Comparison of ENCODE assay signal across 12 mouse cellular contexts in genomic region chr1:159570270-159570669, GRCm38 (mm10). TPM values are rescaled to one million over a fixed set of nuclear protein-coding genes. Genes with fewer than 3 reads are reported as not detected.
A peak's percentile ranks its signal among the peaks of the same experiment; 100 is the strongest.
DNase-seq lines count a peak whose midpoint lies in the region; ATAC-seq and TF ChIP-seq lines count a peak whose summit lies in the region.
"Had no signal": no experiment of that assay in that cellular context is flagged by ENCODE, and none has a peak within 500 bp of the region (broad histone marks: within the 10 kb centered on the region; RNA-seq: fewer than 3 reads in every experiment).

No protein-coding gene starts in this region.

- TF ChIP-seq CTCF in left cerebral cortex, adult 2 months (IDR thresholded peaks at IDR 0.05) = no peak
- TF ChIP-seq CTCF in midbrain, postnatal 0 days (IDR thresholded peaks at IDR 0.05) = no peak

- DNase-seq in left cerebral cortex, adult 2 months (ENCODE audit: extremely low spot score in 1 of 2, low spot score in 2 of 2) = no peak
- no peak for DNase-seq in left cerebral cortex, postnatal 25 days (ENCODE audit: low spot score in 2 of 2)
- DNase-seq in midbrain, postnatal 0 days (ENCODE audit: low spot score) = peak; percentile 67
- no peak for DNase-seq in embryo, embryonic 11 days
- no peak for DNase-seq in natural killer cell, adult 2 months (ENCODE audit: low spot score in 2 of 2)
- DNase-seq: kidney, adult 2 months; liver, embryonic 13.5 days; thymus, postnatal 25 days had no signal

- no peaks in the 10 kb centered on the region for H3K36me3 ChIP-seq in forebrain, embryonic 15.5 days
- H3K36me3 ChIP-seq in hindbrain, embryonic 13.5 days = no peaks in the 10 kb centered on the region
- H3K36me3 ChIP-seq in midbrain, postnatal 0 days (ENCODE audit: insufficient read depth, low read length) = no peaks in the 10 kb centered on the region
- H3K36me3 ChIP-seq: liver, embryonic 13.5 days had no signal

- no peak overlapping the region for H3K9ac ChIP-seq in forebrain, embryonic 15.5 days (replicated peaks)
- 0 out of 2 replicates have a peak overlapping the region, but pooled peaks have one; percentile 44 for H3K9ac ChIP-seq in hindbrain, embryonic 13.5 days
- H3K9ac ChIP-seq in midbrain, postnatal 0 days (replicated peaks; ENCODE audit: low read length, poor library complexity, severe bottlenecking) = no peak overlapping the region
- H3K9ac ChIP-seq: liver, embryonic 13.5 days had no signal

- H3K9me3 ChIP-seq in forebrain, embryonic 15.5 days = no peaks in the 10 kb centered on the region
- H3K9me3 ChIP-seq in hindbrain, embryonic 13.5 days = no peaks in the 10 kb centered on the region
- H3K9me3 ChIP-seq in midbrain, postnatal 0 days (ENCODE audit: low read length) = no peaks in the 10 kb centered on the region
- H3K9me3 ChIP-seq: liver, embryonic 13.5 days had no signal

- peak; percentile 62 for ATAC-seq in forebrain, embryonic 15.5 days (replicated peaks)
- ATAC-seq in hindbrain, embryonic 13.5 days (ENCODE audit: low FRiP score) = peak; percentile 74
- ATAC-seq in midbrain, postnatal 0 days (ENCODE audit: low FRiP score) = peak; percentile 70
- ATAC-seq in erythroid progenitor cell, adult 5-6 weeks (replicated peaks; ENCODE audit: low FRiP score, poor library complexity, severe bottlenecking) = no peak

- H3K27me3 ChIP-seq in forebrain, embryonic 15.5 days = no peaks in the 10 kb centered on the region
- H3K27me3 ChIP-seq in hindbrain, embryonic 13.5 days = no peaks in the 10 kb centered on the region
- H3K27me3 ChIP-seq in midbrain, postnatal 0 days (ENCODE audit: insufficient read depth, low read length) = no peaks in the 10 kb centered on the region
- H3K27me3 ChIP-seq: liver, embryonic 13.5 days had no signal

- H3K27ac ChIP-seq in left cerebral cortex, adult 2 months = peak overlapping the region; percentile 40; the same call in 1 of the 2 replicates
- H3K27ac ChIP-seq in forebrain, embryonic 15.5 days (replicated peaks) = peak overlapping the region; percentile 25
- peak overlapping the region; percentile 35; the same call in 1 of the 2 replicates for H3K27ac ChIP-seq in hindbrain, embryonic 13.5 days
- H3K27ac ChIP-seq in midbrain, postnatal 0 days (ENCODE audit: low read depth, low read length) = peak overlapping the region; percentile 34
- H3K27ac ChIP-seq: liver, embryonic 13.5 days had no signal

- H3K4me3 ChIP-seq in left cerebral cortex, adult 2 months = no peak overlapping the region
- H3K4me3 ChIP-seq in forebrain, embryonic 15.5 days = no peak overlapping the region
- H3K4me3 ChIP-seq in hindbrain, embryonic 13.5 days = no peak overlapping the region
- H3K4me3 ChIP-seq in midbrain, postnatal 0 days (ENCODE audit: low read depth, low read length) = no peak overlapping the region
- H3K4me3 ChIP-seq: liver, embryonic 13.5 days; myocyte had no signal

- 12% methylated on average over 8 of the region's 8 CpGs for WGBS in forebrain, embryonic 15.5 days
- WGBS in hindbrain, embryonic 13.5 days = 21% methylated on average over 8 of the region's 8 CpGs
- 20% methylated on average over 8 of the region's 8 CpGs for WGBS in midbrain, postnatal 0 days

- H3K4me1 ChIP-seq in forebrain, embryonic 15.5 days = peaks cover 17% of the 10 kb centered on the region
- H3K4me1 ChIP-seq in hindbrain, embryonic 13.5 days (replicated peaks) = peaks cover 12% of the 10 kb centered on the region
- H3K4me1 ChIP-seq in midbrain, postnatal 0 days (ENCODE audit: insufficient read depth, low read length) = no peaks in the 10 kb centered on the region
- H3K4me1 ChIP-seq: liver, embryonic 13.5 days had no signal

- 0 out of 2 replicates have a peak overlapping the region, but pooled peaks have one; percentile 1 for H3K4me2 ChIP-seq in forebrain, embryonic 15.5 days (replicated peaks)
- H3K4me2 ChIP-seq in hindbrain, embryonic 13.5 days = peak overlapping the region; percentile 9; the same call in 1 of the 2 replicates
- H3K4me2 ChIP-seq in midbrain, postnatal 0 days (ENCODE audit: low read depth, low read length, poor library complexity, severe bottlenecking) = no peak overlapping the region
- H3K4me2 ChIP-seq: liver, embryonic 13.5 days had no signal

- intact Hi-C loops in left cerebral cortex, adult 2 months (cut with DNase I) = no loop called here
- intact Hi-C loops in left cerebral cortex, postnatal 25 days (cut with DNase I) = no loop called here

RNA-seq across cellular contexts. Expression of gene Tnr, which starts 46.7 kb away (rescaled TPM):
- total RNA-seq in left cerebral cortex, adult 2 months (2021) = 100 to 1,000 TPM; 138 to 146 TPM
- 100 to 1,000 TPM; 131 to 137 TPM for total RNA-seq in left cerebral cortex, postnatal 25 days (2021)
- 5.5 and 6.7 TPM in 2 replicates for polyA plus RNA-seq in forebrain, embryonic 15.5 days (2015; fragmentation: Nextera tagmentation; extraction: Ambion mirVana)
- 2.7 and 3.0 TPM in 2 replicates for polyA plus RNA-seq in hindbrain, embryonic 13.5 days (2015; fragmentation: Nextera tagmentation; extraction: Ambion mirVana)
- total RNA-seq in midbrain, postnatal 0 days (2014; rRNA removed) = 49.7 and 50.9 TPM in 2 replicates
- polyA plus RNA-seq in midbrain, postnatal 0 days (2015; fragmentation: Nextera tagmentation; extraction: Ambion mirVana) = 3.4 and 5.8 TPM in 2 replicates
- not detected in 2 replicates for total RNA-seq in erythroid progenitor cell, adult 5-6 weeks (2015; ENCODE audit: low replicate concordance)
- not detected in 2 replicates for total RNA-seq in erythroid progenitor cell, adult 5-6 weeks (2017; ENCODE audit: low replicate concordance)

Comparison
In these comparisons a context has a peak if more than half of its experiments do, and no peak if none do; other contexts are left out.
1. RNA of gene Tnr, which starts 46.7 kb away (total RNA-seq): 138 to 146 TPM in left cerebral cortex, adult 2 months, 131 to 137 TPM in left cerebral cortex, postnatal 25 days and 49.7 to 50.9 TPM in midbrain, postnatal 0 days; not detected in erythroid progenitor cell, adult 5-6 weeks; every median in the first group is over 10 times any median in the second.
2. Peak in every context shown above with its lines, with median percentiles within 50 percentile points of each other: H3K27ac ChIP-seq.